Mouse (Mus musculus) intestine, embryonic 15.5 days (tissue): Measurements from ENCODE around the gene Rpp25l. TPM values are rescaled to one million over a fixed set of nuclear protein-coding genes. Genes with fewer than 3 reads are reported as not detected.
"Not testable (repeated sequence)": the region's sequence is repeated elsewhere in the genome, so short reads cannot be mapped to it uniquely, and the experiment has no call there.

Experiments
- ATAC-seq: fragments of 200-750 bp; cut with Nextera tagmentation; 2 replicates; pipeline ENCODE4 v1.8.0; 2017; ENCODE audit warnings: moderate TSS enrichment, moderate library complexity
- H3K27ac ChIP-seq: fragments of 300-500 bp; sonication (generic); 2 replicates; pipeline ENCODE4 v1.5.1; 2015; ENCODE audit warnings: mild to moderate bottlenecking, inconsistent platforms
- H3K27me3 ChIP-seq: fragments of 300-500 bp; sonication (generic); replicated peaks from 2 replicates; pipeline ENCODE4 v1.6.1; 2015; ENCODE audit warnings: inconsistent platforms
- H3K36me3 ChIP-seq: fragments of 300-500 bp; sonication (generic); 2 replicates; pipeline ENCODE4 v1.6.1; 2015; ENCODE audit warnings: inconsistent platforms
- H3K4me1 ChIP-seq: fragments of 300-500 bp; sonication (generic); replicated peaks from 2 replicates; pipeline ENCODE4 v1.6.1; 2015; ENCODE audit warnings: inconsistent platforms
- H3K4me2 ChIP-seq: fragments of 300-500 bp; sonication (generic); replicated peaks from 2 replicates; pipeline ENCODE4 v1.6.1; 2015; ENCODE audit warnings: mild to moderate bottlenecking, inconsistent platforms
- H3K4me3 ChIP-seq: fragments of 300-500 bp; sonication (generic); replicated peaks from 2 replicates; pipeline ENCODE4 v1.5.1; 2015; ENCODE audit warnings: inconsistent platforms
- H3K9ac ChIP-seq: fragments of 300-500 bp; sonication (generic); 2 replicates; pipeline ENCODE4 v1.6.1; 2015; ENCODE audit warnings: inconsistent platforms
- H3K9me3 ChIP-seq: fragments of 300-500 bp; sonication (generic); 2 replicates; pipeline ENCODE4 v1.6.1; 2016; ENCODE audit warnings: inconsistent platforms
- WGBS: fragments of 180-500 bp; shearing (Covaris S2); methylation state at CpG from one replicate; pipeline ENCODE4 v1.1.7; 2015; 5-methylcytosine and 5-hydroxymethylcytosine counted together
- polyA plus RNA-seq: library from polyadenylated mRNA; unstranded; fragments of >200 nt; fragmentation: Nextera tagmentation; extraction: Ambion mirVana; gene quantifications from 2 replicates; pipeline ENCODE4 v1.2.1, GENCODE M21; 2015

Rpp25l gene
- 58.8 and 65.0 TPM in 2 replicates for polyA plus RNA-seq

DNA sequence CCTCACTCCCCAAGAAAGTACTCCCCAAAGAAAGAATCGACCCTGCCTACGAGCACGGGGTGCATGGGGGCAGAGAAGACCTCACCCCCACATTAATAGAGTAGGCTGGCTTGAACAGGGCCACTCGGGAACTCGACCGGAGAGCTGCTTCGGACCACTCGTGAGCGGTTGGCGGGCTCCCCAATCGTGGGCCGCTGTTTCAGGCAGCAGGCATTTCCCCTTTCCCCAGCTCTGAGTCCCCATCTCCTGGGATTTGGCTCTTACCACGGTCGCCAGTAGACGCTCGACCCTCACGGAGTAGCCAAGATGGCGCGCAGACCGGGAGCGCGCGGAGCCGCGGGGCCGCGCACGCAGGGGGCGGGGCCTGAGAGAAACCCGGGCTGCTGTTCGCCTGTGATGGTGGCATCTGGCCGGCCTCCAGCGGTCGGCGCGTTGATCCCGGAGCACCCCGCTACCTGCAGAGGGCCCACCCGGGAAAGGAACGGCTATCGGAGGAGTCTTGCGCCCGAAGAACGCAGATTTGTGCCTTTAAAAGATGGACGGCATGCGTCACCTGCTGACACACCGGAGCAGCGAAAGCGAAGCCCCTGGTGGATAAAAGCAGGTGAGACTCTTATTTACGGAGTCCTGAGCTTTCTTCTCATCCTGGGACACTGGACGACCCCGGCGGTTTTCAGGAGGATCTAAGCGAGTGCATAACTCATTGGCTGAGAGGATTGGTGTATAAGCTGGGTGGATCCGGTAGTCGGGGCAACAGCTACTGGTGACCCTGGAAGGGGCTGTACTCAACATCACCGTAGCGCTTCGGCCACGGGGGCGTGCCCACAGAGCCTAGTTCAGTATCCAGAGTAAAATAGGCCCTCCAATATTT is at the start of gene Rpp25l:
TSS of gene Rpp25l (minus strand) at position 338 of the 871 bp plus-strand sequence.
- ATAC-seq, result peak; percentile 89
- H3K4me3 ChIP-seq, result peak within 1 kb of the TSS; percentile 72
- H3K27ac ChIP-seq, result peak within 1 kb of the TSS; percentile 64; the same call in 1 of the 2 replicates
- peaks cover 20% of the 10 kb centered on the region for H3K4me1 ChIP-seq
- peak within 1 kb of the TSS; percentile 93 for H3K4me2 ChIP-seq
- H3K9ac ChIP-seq, result peak within 1 kb of the TSS; percentile 90
- peaks cover 8% of the 10 kb centered on the region for H3K36me3 ChIP-seq
- no peaks in the 10 kb centered on the region for H3K9me3 ChIP-seq
- WGBS, result under 1% methylated on average over 61 of the region's 61 CpGs
- no peaks in the 10 kb centered on the region for H3K27me3 ChIP-seq

DNA sequence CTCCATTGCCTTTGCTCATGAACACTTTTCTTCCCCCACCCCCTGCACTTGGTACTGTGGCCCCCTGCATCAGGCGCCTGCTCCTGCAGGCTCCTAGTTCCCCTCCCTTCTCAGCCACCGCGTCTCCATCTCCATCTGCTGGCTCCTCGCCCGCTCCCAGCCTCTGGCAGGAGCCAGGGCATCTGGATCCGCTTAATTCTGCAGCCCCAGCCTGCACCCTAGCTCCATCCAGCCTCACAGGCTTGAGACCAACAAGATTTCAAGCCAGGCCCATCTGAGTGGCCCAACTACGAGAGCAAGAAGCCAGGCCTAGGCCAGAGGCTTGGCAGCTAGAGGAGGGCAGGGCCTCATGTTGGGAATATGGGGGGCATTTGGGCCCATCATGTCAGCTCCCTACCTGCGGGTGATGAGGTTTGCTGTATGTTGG is 49.4 kb upstream of the Rpp25l start:
- H3K36me3 ChIP-seq, ATAC-seq, H3K9me3 ChIP-seq, H3K27me3 ChIP-seq: not testable (repeated sequence)
- Histone ChIP-seq H3K4me2 (peak overlapping the region; percentile 74), H3K27ac (peak overlapping the region; percentile 92), H3K4me1 (peaks cover 33% of the 10 kb centered on the region), H3K9ac (peak overlapping the region; percentile 37), H3K4me3 (peak overlapping the region; percentile 47)
- 32% methylated on average over 8 of the region's 8 CpGs for WGBS

DNA sequence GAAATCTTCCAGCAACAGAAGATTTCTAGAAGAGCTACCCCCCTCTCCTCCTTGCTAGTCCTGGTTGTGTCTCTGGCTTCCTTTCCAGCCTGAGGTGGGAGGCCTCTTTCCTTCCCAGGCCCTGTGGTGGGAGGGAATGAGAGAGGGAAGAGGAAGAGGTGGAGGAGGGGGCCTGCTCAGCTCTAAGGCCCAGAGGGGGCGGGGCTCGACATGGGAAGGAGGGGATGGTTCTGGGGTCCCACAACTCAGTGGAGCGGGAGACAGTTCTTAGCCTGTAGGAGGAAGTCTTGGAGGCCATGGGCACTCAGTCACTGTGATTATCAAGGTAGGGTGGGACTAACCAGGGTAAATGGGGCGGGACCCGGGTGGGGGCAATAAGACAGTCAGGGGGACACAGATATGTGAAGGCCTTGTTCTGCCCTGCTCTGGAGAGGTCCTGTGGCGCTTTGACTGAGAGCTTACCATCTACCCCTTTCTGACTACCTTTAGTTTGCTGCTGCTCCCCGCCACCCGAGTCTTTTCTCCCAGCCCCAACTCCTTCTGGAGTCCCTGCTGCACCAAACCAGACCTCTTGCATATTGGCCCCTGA is 48.9 kb upstream of the Rpp25l start:
- peak; percentile 14; the same call in 1 of the 2 replicates for ATAC-seq
- Histone ChIP-seq H3K9me3 (no peaks in the 10 kb centered on the region), H3K36me3 (0 out of 2 replicates have a peak, but pooled peaks cover under 1% of the 10 kb centered on the region), H3K4me2 (peak overlapping the region; percentile 74), H3K4me1 (peaks cover 33% of the 10 kb centered on the region), H3K27me3 (no peaks in the 10 kb centered on the region), H3K27ac (peak overlapping the region; percentile 92), H3K9ac (peak overlapping the region; percentile 37), H3K4me3 (peak overlapping the region; percentile 47)
- WGBS, result 32% methylated on average over 8 of the region's 8 CpGs

DNA sequence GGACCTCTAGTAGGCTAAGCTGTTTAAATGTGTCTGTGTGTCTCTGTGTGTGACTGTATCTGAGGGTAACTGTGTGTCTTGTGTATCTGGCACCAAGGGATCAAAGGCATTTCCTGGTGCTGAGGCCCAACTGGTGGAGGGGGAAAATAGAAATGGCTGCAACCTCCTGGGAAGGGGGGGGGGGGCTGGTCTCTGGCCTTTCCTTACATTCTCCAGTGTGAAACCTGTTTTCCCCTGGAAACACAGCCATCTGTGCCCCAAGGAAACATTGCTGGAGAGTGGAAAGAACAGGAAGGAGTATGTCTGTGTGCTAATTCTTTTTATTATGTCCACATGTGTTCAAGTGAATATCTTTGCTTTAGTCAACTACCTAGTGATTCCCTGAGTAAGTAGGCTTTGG is 48.3 kb upstream of the Rpp25l start:
- Histone ChIP-seq H3K4me2 (peak overlapping the region; percentile 74), H3K4me3 (peak overlapping the region; percentile 47), H3K9me3 (no peaks in the 10 kb centered on the region), H3K4me1 (peaks cover 33% of the 10 kb centered on the region), H3K9ac (peak overlapping the region; percentile 48; the same call in 1 of the 2 replicates), H3K27me3 (no peaks in the 10 kb centered on the region), H3K36me3 (0 out of 2 replicates have a peak, but pooled peaks cover 5% of the 10 kb centered on the region), H3K27ac (peak overlapping the region; percentile 92)
- ATAC-seq, result no peak

DNA sequence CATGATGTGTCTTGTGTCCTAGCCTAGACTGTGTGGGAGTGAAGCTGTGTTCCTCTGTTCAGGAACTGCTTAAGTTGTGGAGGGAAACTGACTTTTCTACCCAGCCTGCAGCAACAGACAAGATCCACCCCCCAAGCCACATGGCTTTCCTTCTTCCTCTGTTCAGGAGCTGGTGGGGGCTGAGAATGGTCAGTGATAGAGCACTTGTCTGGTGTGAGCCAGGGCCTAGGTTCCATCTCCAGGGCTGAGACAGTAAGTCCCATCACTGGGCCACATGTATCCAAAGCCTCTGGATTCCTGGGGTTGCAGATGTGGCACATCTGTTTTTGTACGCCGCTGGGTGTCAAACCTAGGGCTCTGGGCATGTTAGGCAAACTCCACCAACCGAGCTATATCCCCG is 47.6 kb upstream of the Rpp25l start:
- peak overlapping the region; percentile 48 for H3K9ac ChIP-seq
- no peaks in the 10 kb centered on the region for H3K9me3 ChIP-seq
- H3K27me3 ChIP-seq, result no peaks in the 10 kb centered on the region
- peaks cover 39% of the 10 kb centered on the region for H3K4me1 ChIP-seq
- peak overlapping the region; percentile 74 for H3K4me2 ChIP-seq
- peak overlapping the region; percentile 47 for H3K4me3 ChIP-seq
- WGBS, result 69% methylated on average over 4 of the region's 4 CpGs
- H3K36me3 ChIP-seq, result 0 out of 2 replicates have a peak, but pooled peaks cover 5% of the 10 kb centered on the region
- peak overlapping the region; percentile 92 for H3K27ac ChIP-seq
- peak; percentile 5; the same call in 1 of the 2 replicates for ATAC-seq

DNA sequence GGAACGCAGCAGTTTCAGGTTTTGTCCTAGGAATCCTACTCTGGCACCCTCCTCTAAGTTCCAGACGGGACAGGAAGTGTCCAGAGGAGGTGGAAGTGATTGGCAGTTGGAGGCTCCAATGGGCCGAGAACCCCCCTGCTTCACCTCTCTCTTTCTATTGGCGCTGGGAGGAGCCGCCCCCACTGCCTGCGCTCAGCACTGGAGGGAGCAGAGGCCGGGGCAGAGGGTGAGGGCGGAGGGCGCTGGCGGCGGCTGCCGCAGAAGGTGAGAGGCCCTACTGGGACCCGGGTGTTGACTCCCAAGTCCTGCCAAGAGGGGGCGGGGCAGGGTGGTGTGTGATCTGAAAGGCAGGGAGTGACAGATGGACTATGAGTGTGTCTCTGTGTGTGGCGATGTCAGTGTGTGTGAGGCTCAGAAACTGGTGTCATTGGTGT is 47.0 kb upstream of the Rpp25l start:
- WGBS, result 2% methylated on average over 15 of the region's 15 CpGs
- Histone ChIP-seq H3K27ac (peak overlapping the region; percentile 92), H3K4me1 (peaks cover 39% of the 10 kb centered on the region), H3K36me3 (0 out of 2 replicates have a peak, but pooled peaks cover 5% of the 10 kb centered on the region), H3K27me3 (no peaks in the 10 kb centered on the region), H3K4me3 (peak overlapping the region; percentile 47), H3K9ac (peak overlapping the region; percentile 48), H3K9me3 (no peaks in the 10 kb centered on the region), H3K4me2 (peak overlapping the region; percentile 74)
- ATAC-seq, result peak; percentile 93

DNA sequence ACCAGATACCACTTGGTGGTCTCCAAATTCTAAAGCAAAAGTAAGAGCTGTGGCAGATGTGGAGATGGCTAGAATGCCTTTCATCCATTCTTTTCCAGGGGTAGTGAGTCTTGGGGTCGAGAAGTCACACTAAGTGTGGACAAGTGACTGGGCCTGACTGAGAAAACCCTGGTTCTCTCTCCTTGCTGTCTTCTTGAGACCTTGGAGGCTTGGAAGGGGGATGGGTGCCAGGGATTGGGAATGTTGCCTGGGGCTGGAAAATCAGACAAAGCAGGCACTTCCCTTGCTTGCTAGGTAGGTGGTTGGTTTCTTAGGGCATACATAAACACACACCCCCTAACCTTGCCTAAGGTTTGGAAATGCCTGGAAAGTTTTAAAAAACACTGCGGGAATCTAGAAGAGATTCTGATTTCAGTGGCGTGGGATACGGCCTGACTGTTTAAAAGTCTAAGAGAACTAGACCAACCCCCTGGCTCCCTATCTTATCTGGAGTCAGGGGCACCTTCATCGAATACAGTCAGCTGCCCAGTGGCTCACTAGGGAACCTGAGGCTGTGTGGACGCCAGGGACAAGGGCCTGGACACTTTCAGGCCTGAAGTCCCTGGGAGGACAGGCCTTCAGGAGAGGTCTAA is 46.4 kb upstream of the Rpp25l start:
- 0 out of 2 replicates have a peak, but pooled peaks cover 5% of the 10 kb centered on the region for H3K36me3 ChIP-seq
- H3K4me3 ChIP-seq, result peak overlapping the region; percentile 47
- 28% methylated on average over 6 of the region's 6 CpGs for WGBS
- H3K9me3 ChIP-seq, result no peaks in the 10 kb centered on the region
- peaks cover 40% of the 10 kb centered on the region for H3K4me1 ChIP-seq
- H3K9ac ChIP-seq, result peak overlapping the region; percentile 48
- ATAC-seq, result peak; percentile 33
- H3K4me2 ChIP-seq, result peak overlapping the region; percentile 74
- peak overlapping the region; percentile 92 for H3K27ac ChIP-seq
- no peaks in the 10 kb centered on the region for H3K27me3 ChIP-seq

DNA sequence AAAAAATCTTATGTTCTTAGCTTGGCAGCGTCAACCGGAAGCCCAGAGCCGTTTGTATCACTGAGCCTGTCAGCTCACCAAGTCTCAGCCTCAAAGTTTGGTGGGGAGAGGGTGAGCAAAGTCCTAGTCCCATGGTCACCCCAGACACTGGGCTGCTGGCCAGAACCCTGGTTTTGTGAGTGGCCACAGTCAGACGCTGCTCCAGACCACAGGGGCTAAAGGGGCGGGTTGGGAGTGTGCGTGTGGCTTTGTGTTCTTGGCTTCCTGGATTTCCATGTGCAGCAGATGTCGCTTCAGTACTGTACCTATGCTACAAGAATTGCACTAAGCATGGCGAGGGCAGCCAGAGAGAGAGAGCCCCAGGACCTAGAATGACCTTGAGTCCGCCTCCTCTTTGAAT is 45.9 kb upstream of the Rpp25l start:
- Histone ChIP-seq H3K4me3 (no peak overlapping the region), H3K27me3 (no peaks in the 10 kb centered on the region), H3K9me3 (no peaks in the 10 kb centered on the region), H3K4me1 (peaks cover 43% of the 10 kb centered on the region), H3K4me2 (no peak overlapping the region), H3K9ac (no peak overlapping the region), H3K27ac (peak overlapping the region; percentile 92), H3K36me3 (0 out of 2 replicates have a peak, but pooled peaks cover 5% of the 10 kb centered on the region)
- WGBS, result 83% methylated on average over 9 of the region's 9 CpGs
- ATAC-seq, result no peak

DNA sequence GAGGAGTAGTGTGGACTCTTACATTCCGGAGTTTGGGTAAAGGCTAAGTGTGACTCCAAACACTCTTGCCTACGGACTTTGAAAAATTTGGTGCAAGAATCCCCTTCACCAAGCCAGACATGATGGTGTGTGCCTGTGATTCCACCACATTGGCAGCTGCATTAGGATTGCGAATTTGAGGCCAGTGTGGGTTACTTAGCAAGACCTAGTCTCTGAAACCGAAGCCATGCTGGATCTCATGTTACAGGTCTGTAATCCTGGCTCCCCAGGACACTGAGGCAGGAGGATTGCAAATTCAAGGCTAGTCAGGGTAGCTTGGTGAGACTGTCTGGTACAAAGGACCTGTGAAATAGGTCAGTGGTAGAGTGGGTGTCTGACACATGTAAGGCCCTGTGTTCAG is 45.4 kb upstream of the Rpp25l start:
- Histone ChIP-seq H3K4me2 (no peak overlapping the region), H3K9ac (no peak overlapping the region), H3K27ac (peak overlapping the region; percentile 92; the same call in 1 of the 2 replicates), H3K36me3 (0 out of 2 replicates have a peak, but pooled peaks cover 5% of the 10 kb centered on the region), H3K9me3 (no peaks in the 10 kb centered on the region), H3K27me3 (no peaks in the 10 kb centered on the region), H3K4me3 (no peak overlapping the region), H3K4me1 (peaks cover 43% of the 10 kb centered on the region)
- ATAC-seq, result no peak
- WGBS, result 94% methylated on average over 4 of the region's 4 CpGs

DNA sequence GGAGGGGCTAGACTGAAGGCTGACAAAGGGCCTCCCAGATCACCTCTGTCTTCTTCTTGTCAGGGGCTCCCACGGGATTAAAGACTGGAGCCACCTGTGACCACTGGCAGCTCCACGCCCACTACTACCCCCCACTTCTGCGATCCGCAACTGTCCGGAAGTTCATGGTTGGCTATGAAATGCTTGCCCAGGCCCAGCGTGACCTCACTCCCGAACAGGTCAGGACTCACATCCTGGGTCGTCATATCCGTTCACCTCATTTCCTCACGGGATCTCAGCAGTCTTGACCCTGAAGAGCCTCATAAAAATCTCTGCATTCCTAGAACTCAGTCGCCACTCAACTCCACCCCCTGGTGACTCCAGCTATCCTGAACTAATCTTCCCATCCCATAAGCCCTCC is 44.7 kb upstream of the Rpp25l start:
- Histone ChIP-seq H3K9ac (no peak overlapping the region), H3K4me1 (peaks cover 43% of the 10 kb centered on the region), H3K36me3 (0 out of 2 replicates have a peak, but pooled peaks cover 5% of the 10 kb centered on the region), H3K27ac (0 out of 2 replicates have a peak overlapping the region, but pooled peaks have one; percentile 92), H3K9me3 (no peaks in the 10 kb centered on the region), H3K27me3 (no peaks in the 10 kb centered on the region), H3K4me2 (no peak overlapping the region), H3K4me3 (no peak overlapping the region)
- no peak for ATAC-seq
- WGBS, result 74% methylated on average over 11 of the region's 11 CpGs

DNA sequence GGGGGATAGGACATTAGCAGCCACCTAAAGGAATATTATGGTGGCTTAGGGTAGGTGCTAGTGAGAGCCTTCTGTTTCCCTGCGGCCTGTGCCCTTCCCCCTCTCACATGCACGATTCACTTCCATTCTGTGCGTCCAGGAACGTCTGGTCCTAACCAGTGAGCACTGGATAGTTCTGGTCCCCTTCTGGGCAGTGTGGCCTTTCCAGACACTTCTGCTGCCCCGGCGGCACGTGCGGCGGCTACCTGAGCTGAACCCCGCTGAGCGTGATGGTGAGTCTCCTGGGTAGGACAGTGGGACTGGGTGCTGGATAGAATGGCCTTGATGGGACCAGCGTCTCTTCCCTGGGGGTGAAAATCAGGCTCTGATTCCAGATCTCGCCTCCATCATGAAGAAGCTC is 44.0 kb upstream of the Rpp25l start:
- H3K27ac ChIP-seq, result no peak overlapping the region
- H3K36me3 ChIP-seq, result 0 out of 2 replicates have a peak, but pooled peaks cover 5% of the 10 kb centered on the region
- H3K27me3 ChIP-seq, result no peaks in the 10 kb centered on the region
- WGBS, result 94% methylated on average over 13 of the region's 13 CpGs
- H3K9ac ChIP-seq, result no peak overlapping the region
- no peak for ATAC-seq
- no peak overlapping the region for H3K4me3 ChIP-seq
- H3K4me1 ChIP-seq, result peaks cover 37% of the 10 kb centered on the region
- H3K4me2 ChIP-seq, result no peak overlapping the region
- H3K9me3 ChIP-seq, result no peaks in the 10 kb centered on the region

DNA sequence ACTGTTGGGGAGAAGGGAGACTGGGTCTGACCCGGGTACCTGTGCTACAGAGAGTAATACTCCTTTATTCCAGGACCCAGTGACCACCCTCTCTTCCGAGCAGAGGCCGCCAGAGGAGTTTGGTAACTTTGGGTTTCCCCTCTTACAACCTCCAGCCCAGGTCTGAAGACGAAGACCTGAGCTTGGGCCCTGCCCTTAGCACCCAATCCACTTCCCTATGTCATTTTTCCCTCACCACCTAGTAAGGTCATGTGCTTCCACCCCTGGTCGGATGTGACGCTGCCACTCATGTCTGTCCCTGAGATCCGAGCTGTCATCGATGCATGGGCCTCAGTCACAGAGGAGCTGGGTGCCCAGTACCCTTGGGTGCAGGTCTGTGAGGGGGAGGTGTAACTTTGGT is 43.1 kb upstream of the Rpp25l start:
- peak overlapping the region; percentile 88 for H3K4me2 ChIP-seq
- H3K9ac ChIP-seq, result peak overlapping the region; percentile 75
- no peaks in the 10 kb centered on the region for H3K9me3 ChIP-seq
- no peak overlapping the region for H3K27ac ChIP-seq
- WGBS, result 73% methylated on average over 8 of the region's 8 CpGs
- 0 out of 2 replicates have a peak, but pooled peaks cover 5% of the 10 kb centered on the region for H3K36me3 ChIP-seq
- ATAC-seq, result no peak
- H3K4me1 ChIP-seq, result peaks cover 29% of the 10 kb centered on the region
- no peaks in the 10 kb centered on the region for H3K27me3 ChIP-seq
- peak overlapping the region; percentile 60 for H3K4me3 ChIP-seq
